Mouse (Mus musculus) skeletal muscle tissue, postnatal 0 days (tissue): ENCODE measurements around the gene Crp. TPM values are rescaled to one million over a fixed set of nuclear protein-coding genes. Genes with fewer than 3 reads are reported as not detected.

Experiments
- polyA plus RNA-seq: library from polyadenylated mRNA; unstranded; fragments of >200 nt; fragmentation: Nextera tagmentation; extraction: Ambion mirVana; gene quantifications from 2 replicates; pipeline ENCODE4 v1.2.1, GENCODE M21; 2015

Gene Crp
- polyA plus RNA-seq = 0.15 and 0.33 TPM in 2 replicates

DNA sequence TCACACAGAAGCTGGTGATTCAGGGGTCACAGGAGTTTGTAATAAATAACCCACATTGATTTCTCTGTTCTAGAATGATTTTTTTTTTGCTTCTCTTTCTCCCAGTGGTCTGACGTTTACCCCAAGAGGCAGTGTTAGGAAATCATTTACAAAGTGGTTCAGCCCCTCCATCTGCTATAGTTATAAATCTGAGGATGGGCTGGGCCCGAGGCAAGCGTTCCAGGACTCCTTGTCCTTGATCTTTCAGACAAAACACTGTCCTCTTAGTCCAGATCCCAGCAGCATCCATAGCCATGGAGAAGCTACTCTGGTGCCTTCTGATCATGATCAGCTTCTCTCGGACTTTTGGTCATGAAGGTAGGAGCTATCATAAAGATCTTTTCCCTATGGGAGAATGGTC lies at the start of gene Crp:
Gene Crp, plus strand, starts transcription at position 212 of the 400 bp plus-strand sequence.

Other genes with a start within 250 kb of the Crp start
- gene Slamf9, start 222.7 kb upstream of the Crp start, polyA plus RNA-seq = 0.49 and 0.72 TPM in 2 replicates
- gene Igsf9, start 216.3 kb upstream of the Crp start, polyA plus RNA-seq = 0.81 and 2.2 TPM in 2 replicates
- gene Tagln2, start 198.0 kb upstream of the Crp start, polyA plus RNA-seq = 143 and 184 TPM in 2 replicates
- 1.2 and 1.4 TPM in 2 replicates for gene Cfap45, start 177.3 kb upstream of the Crp start, polyA plus RNA-seq
- gene Vsig8, start 142.1 kb upstream of the Crp start, polyA plus RNA-seq = not detected in 2 replicates
- 0.14 TPM in 1 of 2 replicates, not detected in the other for gene Slamf8, start 107.5 kb upstream of the Crp start, polyA plus RNA-seq
- gene Fcrl6, start 95.5 kb upstream of the Crp start, polyA plus RNA-seq = not detected in 2 replicates
- gene Dusp23, start 65.1 kb upstream of the Crp start, polyA plus RNA-seq = 35.3 and 40.9 TPM in 2 replicates
- 0.80 and 1.4 TPM in 2 replicates for gene Apcs, start 197.0 kb downstream of the Crp start, polyA plus RNA-seq